Mouse (Mus musculus) right cerebral cortex, adult 2 months (tissue): ENCODE data around the gene Mum1.
A peak's percentile ranks its signal among the peaks of the same experiment; 100 is the strongest.

Source experiments
- DNase-seq, 2 experiments: peaks; one replicate each; pipeline ENCODE4 v3.0.0; 2021 to 2022; ENCODE audit warnings: low spot score in 2 of 2

The Mum1 gene

GRCm38 (mm10) chr10:80271186-80271843, 45.1 kb downstream of the Mum1 start:
- no peak for DNase-seq

GRCm38 (mm10) chr10:80271870-80272585, 45.8 kb downstream of the Mum1 start:
- no peak for DNase-seq

GRCm38 (mm10) chr10:80273847-80274246, 47.6 kb downstream of the Mum1 start:
- no peak for DNase-seq

DNA sequence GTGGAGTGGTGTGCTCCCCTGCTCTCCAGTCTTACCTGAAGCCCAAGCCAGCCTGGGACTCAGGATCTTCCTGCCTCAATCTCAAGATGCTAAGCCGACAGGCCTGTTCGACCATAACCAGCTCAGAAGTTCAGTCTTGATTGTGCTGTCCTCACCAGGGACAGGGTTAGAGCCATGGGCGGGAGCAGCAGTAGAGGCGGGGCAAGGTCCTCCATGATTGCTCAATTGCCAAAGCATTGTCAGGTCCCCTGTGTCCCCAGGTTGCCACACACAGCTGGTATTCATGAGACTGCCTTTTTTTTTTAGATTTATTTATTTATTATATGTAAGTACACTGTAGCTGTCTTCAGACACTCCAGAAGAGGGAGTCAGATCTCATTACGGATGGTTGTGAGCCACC, 50.0 kb downstream of the Mum1 start:
- no peak for DNase-seq

GRCm38 (mm10) chr10:80278390-80278789, 52.2 kb downstream of the Mum1 start:
- DNase-seq, result no peak

DNA sequence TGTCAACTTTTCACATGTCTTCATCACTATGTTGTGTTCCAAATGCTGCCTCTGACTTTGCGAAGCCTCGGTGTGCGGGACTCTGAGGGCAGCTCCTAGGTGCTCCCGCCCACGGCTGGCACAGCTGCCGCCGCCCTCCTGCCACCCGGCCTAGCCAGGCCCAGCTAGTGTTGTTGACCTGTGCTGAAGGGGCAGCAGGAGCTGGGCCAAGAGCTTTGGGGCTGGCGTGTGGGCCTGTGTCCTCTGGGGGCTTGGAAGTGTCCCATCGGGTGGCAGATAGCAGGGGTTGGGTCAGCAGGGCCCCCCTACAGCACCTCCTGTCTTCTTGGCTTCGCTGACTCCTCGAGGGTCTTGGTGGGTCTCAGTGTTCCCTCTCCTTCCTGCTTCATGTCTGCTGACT, 53.0 kb downstream of the Mum1 start:
- DNase-seq, result no peak

GRCm38 (mm10) chr10:80281304-80281703, 55.1 kb downstream of the Mum1 start:
- no peak for DNase-seq

- no peak for DNase-seq
These were observed 55.7 kb downstream of the Mum1 start for GRCm38 (mm10) chr10:80281921-80282371.

DNA sequence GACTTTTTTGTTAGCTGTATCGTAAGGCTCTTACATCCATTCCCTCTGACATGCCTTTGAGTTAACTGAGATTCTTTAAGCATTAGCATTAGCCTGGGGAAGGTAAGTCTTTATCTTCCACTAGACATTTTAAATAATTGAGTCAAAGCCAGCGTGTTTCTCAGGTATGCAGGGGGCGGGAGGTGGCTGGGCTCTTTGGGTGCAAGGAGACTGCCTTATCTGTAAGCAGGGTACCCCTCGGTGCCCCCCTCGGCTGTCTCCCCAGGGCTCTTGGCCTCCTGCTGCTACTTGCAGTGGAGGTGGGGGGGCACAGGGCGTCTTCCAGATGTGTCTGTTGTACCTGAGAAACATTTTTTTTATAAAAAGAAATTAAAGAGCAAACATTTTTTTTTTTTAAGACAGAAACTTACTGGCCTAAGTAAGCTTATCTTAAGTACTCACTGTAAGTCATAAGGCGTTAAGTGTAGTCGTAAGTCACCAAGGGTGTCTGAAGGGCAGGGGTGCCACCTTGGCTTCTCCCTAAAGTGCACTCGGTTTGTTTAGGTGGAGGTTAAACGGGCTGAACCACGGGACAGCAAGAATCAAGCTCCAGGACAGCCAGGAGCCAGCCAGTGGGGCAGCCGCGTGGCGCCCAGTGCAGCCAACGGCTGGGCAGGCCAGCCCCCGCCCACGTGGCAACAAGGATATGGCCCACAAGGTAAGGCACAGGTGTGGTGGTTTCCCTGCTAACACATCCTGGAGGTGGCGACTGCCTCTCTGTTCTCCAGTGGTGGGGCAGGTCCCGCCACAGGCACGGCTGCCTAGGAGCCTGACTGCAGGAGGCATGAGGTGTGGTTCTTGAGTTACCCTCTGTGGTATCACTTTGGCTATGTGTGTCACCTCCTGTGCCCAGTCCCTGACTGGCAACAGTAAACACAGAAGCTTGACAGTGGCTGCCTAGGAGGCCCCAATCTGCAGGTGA, 56.5 kb downstream of the Mum1 start:
- DNase-seq, result no peak

GRCm38 (mm10) chr10:80285222-80286070, 59.2 kb downstream of the Mum1 start:
- no peak for DNase-seq

GRCm38 (mm10) chr10:80288097-80288496, 61.9 kb downstream of the Mum1 start:
- DNase-seq, result no peak

DNA sequence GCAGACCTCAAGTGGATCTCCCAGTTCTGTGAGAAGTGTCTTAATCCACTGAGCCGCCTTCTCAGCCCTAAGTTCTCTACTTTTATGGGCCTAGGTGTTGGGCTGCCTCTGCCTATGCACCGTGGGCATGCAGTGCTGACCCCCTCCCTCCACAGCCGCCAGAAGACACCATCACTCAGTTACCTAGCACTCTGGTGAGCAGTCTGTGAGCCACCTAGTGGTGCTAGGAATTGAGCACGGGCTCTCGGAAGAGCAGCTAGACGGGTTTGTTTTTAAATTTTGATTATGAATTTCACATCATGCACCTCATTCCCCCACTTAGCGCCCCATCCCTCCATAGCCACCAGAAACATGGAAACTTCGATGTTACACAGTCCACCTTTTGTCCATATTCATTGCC, 62.4 kb downstream of the Mum1 start:
- no peak for DNase-seq

- peak; percentile 92 to 93 for DNase-seq
These were observed 66.3 kb downstream of the Mum1 start, which contains the start of gene Rps15 for GRCm38 (mm10) chr10:80292251-80293146. Rps15 (plus strand) TSS chr10:80292453.

- peak in 1 of 2 experiments; percentile 35 for DNase-seq
These were observed 67.1 kb downstream of the Mum1 start for GRCm38 (mm10) chr10:80293325-80293724.
